Mouse (Mus musculus): ENCODE measurements around the gene Plekhm2. TPM values are rescaled to one million over a fixed set of nuclear protein-coding genes. Genes with fewer than 3 reads are reported as not detected.

Gene Plekhm2
- polyA plus RNA-seq, 1 experiment from 2014 or later, result 5.4 TPM

DNA sequence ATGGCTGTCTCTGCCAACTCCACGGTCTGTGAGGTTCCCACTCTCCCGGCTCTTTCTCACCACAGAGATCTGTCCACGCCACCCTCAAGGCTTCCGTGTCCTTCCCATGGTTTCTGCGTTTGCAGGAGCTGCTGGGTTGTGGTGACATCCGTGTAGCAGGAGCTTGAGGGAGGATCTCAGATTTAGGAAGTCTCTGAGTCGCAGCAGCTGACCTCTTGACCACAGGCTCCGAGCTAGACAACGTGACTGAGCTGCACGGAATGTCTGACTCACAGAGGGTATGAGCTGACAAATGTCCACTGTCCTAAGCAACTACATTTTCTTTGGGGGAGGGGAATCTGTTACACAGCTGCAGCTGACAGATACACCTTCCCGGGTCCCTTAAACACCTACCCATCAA is 58.8 kb downstream of the Plekhm2 start, which contains the start of gene Fblim1:
Gene Fblim1 (minus strand): TSS at position 236 of the 400 bp plus-strand sequence.
- WGBS, result 75% methylated on average over 11 of the region's 11 CpGs
- no peak for DNase-seq (ENCODE audit: low spot score)

DNA sequence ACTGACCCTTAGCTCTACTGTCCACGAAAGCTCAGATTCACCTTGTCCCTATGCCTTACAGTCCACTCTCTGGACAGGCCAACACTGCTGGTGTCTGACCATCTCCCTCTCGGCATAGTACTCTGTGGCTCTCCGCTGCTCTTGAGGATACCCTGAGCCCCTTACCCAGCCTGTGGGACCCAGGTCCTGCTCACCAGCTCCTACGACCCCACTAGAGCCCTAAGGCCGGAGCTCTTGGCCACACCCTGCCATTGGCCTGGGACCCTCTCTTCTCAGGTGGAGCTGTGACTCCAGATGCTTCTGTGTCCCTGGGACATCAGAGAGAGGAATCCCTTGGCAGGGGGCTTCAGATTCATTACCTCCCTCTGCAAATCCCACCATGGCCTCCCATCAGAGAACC is 59.3 kb downstream of the Plekhm2 start:
- Histone ChIP-seq H3K4me1 (peaks cover 43% of the 10 kb centered on the region), H3K4me3 (no peak overlapping the region), H3K27ac (0 out of 2 replicates have a peak overlapping the region, but pooled peaks have one; percentile 19), H3K27me3 (ENCODE audit: insufficient read depth, poor library complexity, severe bottlenecking) (peaks cover 7% of the 10 kb centered on the region; the same call in 1 of the 2 replicates), H3K9me3 (no peaks in the 10 kb centered on the region), H3K36me3 (no peaks in the 10 kb centered on the region)
- DNase-seq (ENCODE audit: low spot score), result no peak
- WGBS, result 81% methylated on average over 5 of the region's 5 CpGs

More for the DNA sequence above, 58.8 kb downstream of the Plekhm2 start, which contains the start of gene Fblim1:
- Histone ChIP-seq H3K9me3 (no peaks in the 10 kb centered on the region), H3K27me3 (ENCODE audit: insufficient read depth, poor library complexity, severe bottlenecking) (peaks cover 7% of the 10 kb centered on the region; the same call in 1 of the 2 replicates), H3K36me3 (no peaks in the 10 kb centered on the region), H3K27ac (0 out of 2 replicates have a peak within 1 kb of the TSS, but pooled peaks have one; percentile 19), H3K4me3 (no peak within 1 kb of the TSS), H3K4me1 (peaks cover 39% of the 10 kb centered on the region)

DNA sequence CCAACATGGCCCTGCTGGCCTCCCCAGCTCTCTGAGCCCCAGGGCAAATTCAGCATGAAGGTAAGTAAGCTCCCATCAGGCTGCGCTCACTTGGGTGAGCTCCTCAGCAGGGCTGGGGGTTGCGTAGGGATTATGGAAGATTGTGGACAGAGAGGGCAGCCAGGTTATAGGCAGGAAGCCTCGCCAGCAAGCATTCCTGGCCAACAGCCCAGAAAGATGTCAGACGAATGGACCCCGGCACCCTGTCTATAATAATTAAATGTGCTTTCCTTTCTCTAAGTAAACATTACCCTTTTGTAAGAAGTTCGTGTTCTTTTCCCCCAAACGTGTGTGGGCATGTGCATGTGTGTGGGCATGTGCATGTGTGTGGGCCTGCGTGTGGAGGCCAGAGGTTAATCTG is 60.2 kb downstream of the Plekhm2 start:
- Histone ChIP-seq H3K4me3 (no peak overlapping the region), H3K27me3 (ENCODE audit: insufficient read depth, poor library complexity, severe bottlenecking) (peaks cover 7% of the 10 kb centered on the region; the same call in 1 of the 2 replicates), H3K36me3 (no peaks in the 10 kb centered on the region), H3K4me1 (peaks cover 51% of the 10 kb centered on the region), H3K9me3 (no peaks in the 10 kb centered on the region), H3K27ac (peak overlapping the region; percentile 49)
- WGBS, result 72% methylated on average over 8 of the region's 8 CpGs
- no peak for DNase-seq (ENCODE audit: low spot score)

DNA sequence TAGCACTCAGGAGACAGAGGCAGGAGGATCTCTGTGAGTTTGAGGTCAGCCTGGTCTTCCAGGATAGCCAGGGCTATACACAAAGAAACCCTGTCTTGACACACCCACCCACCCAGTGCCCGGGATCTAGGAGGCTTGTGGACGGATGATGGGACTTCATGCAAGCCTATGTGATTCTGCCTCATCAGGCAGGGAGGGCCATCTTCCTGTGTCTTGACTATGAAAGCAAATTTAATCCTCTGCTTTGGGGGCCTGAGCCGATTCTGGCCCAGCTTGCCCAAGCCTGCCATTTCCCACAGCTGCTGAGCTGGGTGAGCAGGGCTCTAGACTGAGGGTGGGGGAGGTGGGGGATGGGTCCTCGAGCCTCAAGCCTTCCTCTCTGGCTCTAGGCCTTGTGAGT is 60.8 kb downstream of the Plekhm2 start:
- no peaks in the 10 kb centered on the region for H3K36me3 ChIP-seq
- peaks cover 57% of the 10 kb centered on the region for H3K4me1 ChIP-seq
- peaks cover 7% of the 10 kb centered on the region; the same call in 1 of the 2 replicates for H3K27me3 ChIP-seq (ENCODE audit: insufficient read depth, poor library complexity, severe bottlenecking)
- no peak overlapping the region for H3K4me3 ChIP-seq
- H3K9me3 ChIP-seq, result no peaks in the 10 kb centered on the region
- peak overlapping the region; percentile 49 for H3K27ac ChIP-seq
- no peak for DNase-seq (ENCODE audit: low spot score)
- 73% methylated on average over 4 of the region's 4 CpGs for WGBS

DNA sequence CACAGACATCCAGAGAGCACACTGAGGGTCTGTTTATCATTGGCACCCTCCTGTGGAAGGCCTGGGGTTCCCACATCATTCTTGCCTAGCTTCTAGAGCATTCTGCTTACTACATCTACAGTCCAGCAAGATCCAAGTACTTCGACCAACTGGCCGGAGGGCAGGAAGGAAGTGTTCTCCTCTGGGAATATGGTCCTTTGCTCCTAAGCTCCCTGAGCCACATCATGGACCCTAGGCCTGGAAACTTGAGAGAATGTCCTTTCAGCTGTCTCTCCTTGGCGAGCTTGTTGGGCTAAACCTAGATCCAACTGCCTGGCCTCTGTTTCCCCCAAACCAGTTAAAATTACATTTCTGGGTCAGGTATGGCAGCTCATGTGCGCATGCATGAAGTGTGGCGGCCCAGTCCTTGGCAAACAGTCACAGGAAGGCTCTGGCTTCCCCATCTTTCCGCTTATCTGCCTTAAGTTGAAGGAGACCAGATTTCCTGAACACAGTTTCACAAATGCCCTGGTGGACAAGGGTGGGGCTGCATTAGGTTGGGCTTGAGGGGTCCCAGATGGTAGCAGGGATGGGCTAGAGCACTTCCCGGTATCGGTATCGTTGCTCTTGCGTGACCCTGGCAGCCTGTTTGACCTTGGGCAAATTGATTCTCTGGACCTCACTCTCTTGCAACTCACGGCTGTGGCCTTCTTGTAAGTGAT is 62.0 kb downstream of the Plekhm2 start:
- Histone ChIP-seq H3K27ac (peak overlapping the region; percentile 91; the same call in 1 of the 2 replicates), H3K27me3 (ENCODE audit: insufficient read depth, poor library complexity, severe bottlenecking) (peaks cover 7% of the 10 kb centered on the region; the same call in 1 of the 2 replicates), H3K4me1 (peaks cover 69% of the 10 kb centered on the region), H3K36me3 (no peaks in the 10 kb centered on the region), H3K4me3 (no peak overlapping the region), H3K9me3 (no peaks in the 10 kb centered on the region)
- WGBS, result 58% methylated on average over 11 of the region's 11 CpGs
- DNase-seq (ENCODE audit: low spot score), result no peak

DNA sequence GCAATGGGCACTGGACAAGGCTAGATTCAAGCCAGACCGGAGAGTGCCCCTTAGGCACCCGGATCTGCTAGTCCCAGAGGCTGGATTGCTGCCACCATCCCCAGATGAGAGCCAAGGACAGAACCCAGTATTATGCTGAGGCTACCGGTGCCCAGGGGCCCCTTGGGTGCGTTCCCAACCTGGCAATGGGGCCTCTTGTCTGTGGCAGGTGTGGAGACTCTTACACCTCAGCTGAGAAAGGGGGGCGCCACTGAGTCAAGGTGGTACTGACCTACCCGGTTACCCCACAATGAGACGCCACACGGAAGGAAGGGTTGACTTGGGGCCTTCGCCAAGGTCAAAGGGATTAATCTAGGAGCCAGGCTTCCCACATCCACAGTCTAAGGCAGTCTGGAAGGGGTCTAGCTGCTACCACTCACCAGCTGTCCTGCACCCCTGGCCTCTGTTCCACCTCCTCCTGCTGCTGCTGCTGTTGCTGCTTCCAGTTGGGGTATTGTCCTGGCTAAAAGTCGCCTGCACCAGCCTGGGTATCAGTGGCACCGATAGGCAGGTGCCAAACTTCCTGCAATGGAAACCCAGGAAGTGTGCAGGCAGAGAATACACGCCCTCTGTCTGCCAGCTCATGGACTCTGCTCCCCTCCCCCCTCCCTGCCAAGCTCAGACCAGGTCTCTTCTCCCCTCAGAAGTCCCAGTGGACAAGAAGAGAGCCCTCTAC is 63.4 kb downstream of the Plekhm2 start:
- WGBS, result 66% methylated on average over 12 of the region's 12 CpGs
- peaks cover 78% of the 10 kb centered on the region for H3K4me1 ChIP-seq
- H3K4me3 ChIP-seq, result no peak overlapping the region; the same call in 1 of the 2 replicates
- DNase-seq (ENCODE audit: low spot score), result no peak
- H3K27ac ChIP-seq, result peak overlapping the region; percentile 91
- no peaks in the 10 kb centered on the region for H3K36me3 ChIP-seq
- no peaks in the 10 kb centered on the region for H3K9me3 ChIP-seq
- peaks cover 7% of the 10 kb centered on the region; the same call in 1 of the 2 replicates for H3K27me3 ChIP-seq (ENCODE audit: insufficient read depth, poor library complexity, severe bottlenecking)

DNA sequence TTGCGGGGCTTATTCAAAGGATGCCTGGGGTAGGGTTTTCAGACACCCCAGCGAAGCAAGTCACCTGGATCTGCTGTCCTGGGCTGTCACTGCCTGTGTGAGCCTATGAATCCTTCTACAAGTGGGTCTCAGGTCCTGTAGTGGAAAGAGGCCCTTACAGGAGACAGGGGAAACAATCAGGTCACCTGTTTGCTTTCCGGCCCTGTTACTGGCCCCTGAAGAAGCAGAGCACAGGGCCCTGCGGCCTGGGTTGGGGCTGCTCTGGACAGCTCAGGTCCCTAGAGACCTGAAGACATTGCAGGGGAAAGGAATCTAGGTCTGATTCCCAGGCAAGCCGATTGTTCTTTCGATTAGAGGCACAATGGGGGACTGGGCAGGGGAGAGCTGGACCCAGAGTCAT is 64.3 kb downstream of the Plekhm2 start:
- Histone ChIP-seq H3K9me3 (no peaks in the 10 kb centered on the region), H3K4me3 (peak overlapping the region; percentile 79), H3K4me1 (peaks cover 74% of the 10 kb centered on the region), H3K27me3 (ENCODE audit: insufficient read depth, poor library complexity, severe bottlenecking) (peaks cover 7% of the 10 kb centered on the region; the same call in 1 of the 2 replicates), H3K27ac (peak overlapping the region; percentile 91), H3K36me3 (peaks cover 4% of the 10 kb centered on the region)
- 29% methylated on average over 6 of the region's 6 CpGs for WGBS
- no peak for DNase-seq (ENCODE audit: low spot score)

DNA sequence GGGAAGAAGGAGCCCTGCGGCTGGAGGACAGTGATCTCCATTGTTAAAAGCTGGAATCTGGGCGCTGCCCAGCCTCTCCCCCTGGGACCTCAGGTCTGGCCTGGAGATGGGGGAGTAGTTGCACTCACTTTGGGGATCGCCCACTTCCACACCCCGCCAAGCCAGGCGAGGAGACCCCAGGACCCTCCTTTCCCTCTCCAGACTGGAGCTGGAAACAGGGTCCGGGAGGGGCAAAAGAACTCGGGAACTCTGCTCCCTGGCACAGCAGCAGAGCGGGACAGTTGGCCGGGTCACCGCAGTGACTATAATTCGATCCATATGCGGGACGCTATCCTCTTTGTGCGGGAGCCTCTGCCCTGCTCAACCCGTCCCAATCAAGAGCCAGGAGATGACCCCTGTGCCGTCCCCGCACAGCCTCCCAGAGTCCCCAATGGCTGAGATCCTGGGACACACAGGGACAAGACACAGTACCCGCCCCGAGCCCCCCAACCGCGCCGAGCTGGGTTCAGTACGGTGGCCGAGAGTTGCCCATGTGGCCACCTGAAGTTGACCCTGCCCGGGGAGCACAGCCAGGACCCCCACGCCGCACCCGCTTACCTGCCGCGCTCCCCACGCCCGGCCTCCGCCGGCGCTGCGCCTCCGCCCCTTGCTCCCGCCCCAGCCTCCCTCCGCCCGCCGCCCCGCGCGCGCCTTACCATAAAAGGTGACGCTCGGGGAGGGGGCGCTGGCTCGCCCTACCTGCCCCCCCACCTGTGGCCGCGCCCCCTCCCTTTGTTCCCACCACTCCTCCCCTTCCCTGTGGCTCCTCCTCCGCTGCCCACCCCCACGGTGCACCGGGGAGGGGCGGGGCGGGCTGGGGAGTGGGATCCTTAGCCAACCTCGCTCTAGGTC is 65.2 kb downstream of the Plekhm2 start:
- Histone ChIP-seq H3K9me3 (no peaks in the 10 kb centered on the region), H3K27me3 (ENCODE audit: insufficient read depth, poor library complexity, severe bottlenecking) (peaks cover 7% of the 10 kb centered on the region; the same call in 1 of the 2 replicates), H3K27ac (peak overlapping the region; percentile 91), H3K4me1 (peaks cover 72% of the 10 kb centered on the region), H3K4me3 (peak overlapping the region; percentile 79), H3K36me3 (peaks cover 12% of the 10 kb centered on the region)
- WGBS, result under 1% methylated on average over 56 of the region's 57 CpGs
- DNase-seq (ENCODE audit: low spot score), result no peak

DNA sequence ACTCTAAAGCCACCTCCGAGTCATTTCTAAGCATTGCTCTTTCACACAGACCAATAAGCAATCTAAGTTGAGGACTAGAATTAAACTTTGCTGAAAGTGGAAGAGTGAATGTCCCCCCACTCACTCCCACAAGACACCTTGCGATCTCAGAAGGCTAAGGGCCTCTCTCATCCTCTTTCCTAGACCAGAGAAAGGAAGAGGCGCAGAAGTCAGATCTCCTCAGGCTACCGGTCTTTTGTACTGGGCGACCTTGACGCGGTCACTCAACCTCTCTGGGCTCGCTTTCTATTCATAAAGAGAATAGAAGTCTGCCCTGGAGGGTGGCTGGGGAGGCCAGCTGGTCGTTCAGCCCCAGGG is 65.8 kb downstream of the Plekhm2 start:
- peak overlapping the region; percentile 91 for H3K27ac ChIP-seq
- H3K27me3 ChIP-seq (ENCODE audit: insufficient read depth, poor library complexity, severe bottlenecking), result peaks cover 7% of the 10 kb centered on the region; the same call in 1 of the 2 replicates
- H3K4me1 ChIP-seq, result peaks cover 66% of the 10 kb centered on the region
- peaks cover 19% of the 10 kb centered on the region for H3K36me3 ChIP-seq
- no peak for DNase-seq (ENCODE audit: low spot score)
- WGBS, result under 1% methylated on average over 9 of the region's 9 CpGs
- H3K4me3 ChIP-seq, result peak overlapping the region; percentile 79
- H3K9me3 ChIP-seq, result no peaks in the 10 kb centered on the region

DNA sequence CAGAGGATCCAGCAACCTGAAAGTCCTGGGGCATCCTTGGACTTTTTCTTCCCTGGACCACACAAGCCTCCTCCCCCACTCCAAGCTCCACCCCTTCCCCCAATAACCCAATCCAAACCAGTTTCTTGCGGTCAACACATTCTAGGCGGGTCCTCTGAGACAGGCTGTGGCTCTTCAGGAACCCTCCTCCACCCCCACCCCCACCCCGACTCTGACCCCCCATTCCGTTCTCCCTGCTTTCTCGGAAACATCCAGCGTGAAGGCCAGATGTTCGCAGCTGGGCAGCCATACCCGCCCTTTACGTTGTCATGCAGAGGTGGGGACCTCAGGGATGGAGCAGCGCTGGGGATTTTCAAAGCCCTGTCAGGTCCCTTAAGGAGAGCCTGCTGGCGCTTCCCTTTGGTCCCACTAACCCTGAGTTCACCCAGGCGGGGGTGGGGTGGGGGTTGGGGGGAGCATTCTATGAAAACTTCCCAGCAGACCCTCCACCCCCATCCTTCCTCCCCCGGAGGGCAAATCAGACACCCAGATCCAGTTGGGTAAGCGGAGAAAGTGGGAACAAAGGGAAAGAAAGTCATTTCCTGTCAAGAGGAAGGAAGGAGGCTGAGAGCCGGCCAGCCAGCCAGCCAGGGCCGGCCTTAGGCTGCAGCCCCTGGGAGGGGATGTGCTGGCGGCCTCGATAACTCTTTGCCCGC is 66.4 kb downstream of the Plekhm2 start:
- Histone ChIP-seq H3K27me3 (ENCODE audit: insufficient read depth, poor library complexity, severe bottlenecking) (peaks cover 7% of the 10 kb centered on the region; the same call in 1 of the 2 replicates), H3K27ac (peak overlapping the region; percentile 91), H3K36me3 (peaks cover 22% of the 10 kb centered on the region), H3K4me1 (peaks cover 62% of the 10 kb centered on the region), H3K4me3 (peak overlapping the region; percentile 79), H3K9me3 (no peaks in the 10 kb centered on the region)
- no peak for DNase-seq (ENCODE audit: low spot score)
- WGBS, result 1% methylated on average over 19 of the region's 19 CpGs

DNA sequence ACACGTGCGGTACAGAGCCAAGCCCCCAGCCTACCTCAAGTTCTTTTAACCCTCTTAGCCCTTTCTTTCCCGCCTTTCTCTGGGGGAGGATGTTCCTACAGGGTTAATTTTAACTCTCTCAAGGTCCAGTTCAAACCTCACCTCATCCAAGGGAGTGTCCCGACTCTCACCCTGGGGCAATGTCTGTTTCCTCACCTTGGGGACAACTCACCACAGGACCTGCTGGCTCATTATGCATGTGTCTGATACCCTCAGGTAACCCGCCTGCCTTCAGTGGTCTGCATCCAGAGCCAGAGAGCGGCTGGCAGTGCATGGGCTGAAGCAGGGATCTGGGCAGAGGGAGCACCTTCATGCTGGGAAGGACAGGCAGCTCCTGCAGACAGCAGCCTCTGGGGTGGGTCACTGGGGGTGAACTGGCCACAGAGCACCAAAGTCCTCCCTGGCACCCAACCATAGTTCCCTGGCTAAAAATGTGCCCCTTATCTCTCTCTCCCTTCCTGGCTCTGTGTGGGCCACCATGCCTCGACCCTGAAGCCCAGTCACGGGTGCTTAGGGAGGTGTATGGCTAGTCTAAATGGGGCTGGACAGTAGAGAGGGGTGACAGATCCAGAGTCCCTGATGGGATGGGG is 67.9 kb downstream of the Plekhm2 start:
- no peak for DNase-seq (ENCODE audit: low spot score)
- H3K36me3 ChIP-seq, result peaks cover 37% of the 10 kb centered on the region
- H3K27ac ChIP-seq, result no peak overlapping the region
- peaks cover 7% of the 10 kb centered on the region; the same call in 1 of the 2 replicates for H3K27me3 ChIP-seq (ENCODE audit: insufficient read depth, poor library complexity, severe bottlenecking)
- H3K4me3 ChIP-seq, result no peak overlapping the region
- 72% methylated on average over 8 of the region's 8 CpGs for WGBS
- no peaks in the 10 kb centered on the region for H3K9me3 ChIP-seq
- peaks cover 48% of the 10 kb centered on the region for H3K4me1 ChIP-seq
